Mouse (Mus musculus) heart, postnatal 36 days (tissue): ENCODE measurements around the gene Gcsh. TPM values are rescaled to one million over a fixed set of nuclear protein-coding genes. Genes with fewer than 3 reads are reported as not detected.

ENCODE experiments used
- DNase-seq, 2 experiments: peaks; one replicate each; pipeline ENCODE4 v3.0.0; 2021 to 2022
- intact Hi-C: fragments of 180-260 bp; cut with DNase I; formaldehyde crosslinking; loops from one replicate; pipeline ENCODE4 v1.15.1; 2025
- total RNA-seq, 2 experiments: library from RNA; stranded (reverse); gene quantifications; 2 replicates each; pipeline ENCODE4 v1.2.3; 2021

Gene Gcsh
- total RNA-seq, result 10 to 100 TPM; 48.8 to 52.0 TPM

DNA sequence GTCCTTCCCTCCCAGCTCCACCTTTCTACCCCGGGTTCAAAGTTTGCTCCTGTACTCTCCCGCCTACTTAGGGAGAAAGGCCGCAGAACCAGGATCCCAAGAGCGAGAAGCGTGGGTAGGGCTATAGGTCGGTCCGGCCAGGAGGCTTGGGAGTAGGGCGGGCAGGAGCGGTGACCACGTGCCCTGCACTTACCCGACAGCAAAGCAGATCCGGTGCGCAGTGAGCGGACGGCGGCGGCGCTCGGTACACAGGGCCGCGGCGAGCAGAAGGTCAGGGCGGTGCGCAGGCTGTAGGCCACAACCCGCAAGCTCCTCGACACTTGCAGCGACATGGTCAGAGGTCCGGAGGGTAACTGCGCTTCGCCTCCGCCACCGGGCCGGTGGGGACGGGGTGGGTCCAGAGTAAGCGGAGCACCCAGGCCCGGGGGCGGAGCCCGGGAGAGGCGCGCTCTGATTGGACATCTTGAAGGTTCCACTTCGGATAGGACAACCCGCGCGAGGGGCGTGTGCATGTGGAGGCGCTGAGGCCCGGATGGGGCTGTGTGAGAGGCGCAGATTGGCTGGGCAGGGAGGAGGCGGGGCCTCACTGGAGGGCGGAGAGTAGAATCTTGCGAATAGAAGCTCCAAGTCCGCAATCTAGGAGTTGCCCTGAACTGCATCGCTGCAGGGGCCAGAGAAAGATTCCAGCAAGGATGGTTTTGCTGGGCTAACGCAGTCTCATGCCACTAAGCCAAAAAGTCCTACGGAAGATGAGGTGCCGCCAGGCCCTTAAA, at the start of gene Gcsh:
TSS of gene Gcsh (minus strand) at position 443 of the 773 bp plus-strand sequence.
- intact Hi-C loops, result loop anchor here (5.0 kb wide), 1 partner anchor 164 kb away; the partner anchor contains the start of gene Gan
- peak; percentile 97 to 98 for DNase-seq

DNA sequence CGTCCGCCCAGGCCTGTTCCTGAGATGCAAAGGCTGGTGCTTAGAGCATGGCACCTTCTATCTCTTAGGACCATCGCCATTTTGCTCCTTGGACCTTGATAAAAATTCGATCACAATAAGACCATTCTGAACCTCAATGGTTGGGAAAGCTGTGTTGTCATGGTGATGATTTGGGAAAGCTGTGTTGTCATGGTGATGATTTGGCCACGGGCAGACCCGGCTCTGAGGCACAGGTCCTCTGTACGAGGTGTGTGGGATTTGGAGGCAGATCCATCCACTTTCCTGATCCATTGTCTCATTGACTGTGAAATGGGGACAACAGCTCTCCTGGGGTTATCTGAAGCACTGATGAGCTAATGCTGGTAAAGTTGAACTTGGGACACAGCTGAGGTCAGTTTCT, 46.5 kb upstream of the Gcsh start:
- intact Hi-C loops, result no loop called here
- no peak for DNase-seq

- intact Hi-C loops, result no loop called here
- no peak for DNase-seq
These were observed 44.1 kb upstream of the Gcsh start for GRCm38 (mm10) chr8:117037374-117037935.

DNA sequence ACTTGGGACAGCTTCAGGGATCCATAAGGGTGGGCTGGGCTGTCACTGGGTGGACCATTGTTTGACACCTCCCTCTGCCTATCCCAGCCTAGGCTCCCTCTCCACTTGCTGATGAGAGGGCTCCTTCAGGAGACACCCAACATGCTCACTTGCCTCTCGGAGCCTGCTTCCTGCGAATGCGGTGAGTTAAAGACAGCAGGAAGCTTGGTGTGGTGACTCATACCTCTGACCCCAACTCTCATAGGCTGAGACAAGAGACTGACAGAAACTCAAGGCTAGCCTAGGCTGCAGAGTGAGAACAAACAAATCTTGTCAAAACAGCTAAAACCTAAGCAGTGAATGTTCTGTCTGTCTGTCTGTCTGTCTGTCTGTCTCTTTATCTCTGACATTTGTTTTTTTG, 40.1 kb upstream of the Gcsh start:
- no peak for DNase-seq
- intact Hi-C loops, result no loop called here

DNA sequence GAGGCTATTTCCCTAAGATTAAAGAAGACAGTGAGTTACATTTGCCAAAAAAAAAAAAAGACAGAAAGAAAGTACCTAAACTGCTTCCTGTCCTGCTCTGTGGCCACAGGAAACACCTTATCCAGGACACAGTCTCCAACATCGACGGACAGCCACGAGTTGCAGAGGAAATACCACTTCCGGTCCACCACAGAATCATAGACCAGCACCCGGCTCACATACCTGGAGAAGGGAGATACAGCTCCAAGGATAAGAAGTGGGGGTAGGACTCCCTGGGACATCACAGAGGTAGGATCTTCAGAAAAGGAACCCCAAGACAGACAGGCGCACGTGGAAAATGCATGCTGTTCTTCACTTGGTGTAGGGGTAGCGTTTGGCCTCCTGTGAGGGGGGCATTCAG, 39.3 kb upstream of the Gcsh start:
- intact Hi-C loops, result no loop called here
- DNase-seq, result no peak

DNA sequence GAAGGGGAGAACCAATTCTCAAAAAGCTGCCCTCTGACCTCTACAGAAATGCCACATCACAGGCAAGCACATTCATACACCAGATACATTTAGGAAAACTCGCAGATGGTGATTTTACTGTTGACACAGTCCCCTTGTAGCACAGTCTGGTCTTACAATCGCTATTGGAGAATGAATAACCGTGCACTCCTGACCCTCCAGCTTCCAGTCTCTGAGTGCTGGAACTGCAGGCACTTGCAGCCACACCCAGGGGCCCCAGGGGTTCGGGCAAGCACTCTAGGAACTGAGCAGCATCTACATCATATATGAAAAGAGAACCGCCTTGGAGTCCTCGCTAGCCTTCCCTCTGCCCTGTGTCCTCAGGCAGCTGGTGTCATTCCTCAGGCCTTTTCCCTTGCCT, 38.1 kb upstream of the Gcsh start:
- DNase-seq, result no peak
- intact Hi-C loops, result no loop called here

- intact Hi-C loops, result no loop called here
- no peak for DNase-seq
These were observed 35.3 kb upstream of the Gcsh start for GRCm38 (mm10) chr8:117028686-117029085.

GRCm38 (mm10) chr8:117027601-117028000, 34.3 kb upstream of the Gcsh start:
- intact Hi-C loops, result no loop called here
- DNase-seq, result no peak

DNA sequence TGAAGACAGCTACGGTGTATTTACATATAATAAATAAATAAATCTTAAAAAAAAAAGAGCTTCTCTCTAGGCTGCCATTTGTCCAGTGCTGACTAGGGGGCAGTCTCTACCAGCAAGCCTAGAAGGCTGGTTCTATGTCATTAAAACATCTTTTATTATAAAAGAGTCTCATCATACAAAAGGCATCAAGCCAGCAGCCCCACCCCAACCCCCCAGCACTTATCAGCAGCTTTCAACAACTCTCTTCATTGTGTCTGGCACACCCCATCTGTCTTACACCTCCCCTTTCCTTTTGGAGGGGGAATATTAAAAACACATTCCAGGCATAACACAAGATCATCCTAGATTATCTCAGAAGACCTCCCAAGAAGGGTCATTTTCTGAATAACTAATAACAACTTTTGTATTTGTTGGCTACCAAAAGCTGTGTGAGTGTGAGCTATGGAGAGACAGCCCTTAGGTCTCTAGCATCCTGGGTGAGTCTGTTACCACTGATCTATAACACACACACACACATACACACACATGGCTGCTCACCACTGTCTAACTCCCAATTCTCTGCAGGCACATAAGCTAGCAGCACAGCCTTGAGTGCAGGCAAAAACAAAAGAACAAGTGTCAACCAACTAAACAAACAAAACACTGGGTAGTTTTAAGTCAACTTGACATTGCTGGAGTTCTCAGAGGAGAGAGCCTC, 29.1 kb upstream of the Gcsh start:
- DNase-seq, result no peak
- intact Hi-C loops, result no loop called here

- intact Hi-C loops, result no loop called here
These were observed 26.3 kb upstream of the Gcsh start for GRCm38 (mm10) chr8:117019323-117020275.

DNA sequence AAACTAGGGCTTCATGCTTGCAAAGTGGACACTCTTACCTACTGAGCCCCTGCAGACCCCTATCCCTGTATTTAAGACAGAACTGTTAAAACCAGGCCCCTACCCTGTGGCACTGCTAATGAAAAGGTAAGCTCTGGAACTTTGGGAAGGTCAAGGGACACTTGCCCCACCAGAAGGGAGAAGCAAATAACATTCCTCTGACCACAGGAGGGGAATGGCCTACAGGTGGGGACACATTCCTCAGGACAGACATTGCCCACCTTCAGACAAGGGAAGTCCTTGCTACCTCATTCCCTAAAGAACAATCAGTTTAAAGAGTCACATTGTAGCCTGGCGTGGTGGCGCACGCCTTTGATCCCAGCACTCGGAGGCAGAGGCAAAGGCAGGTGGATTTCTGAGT, 24.6 kb upstream of the Gcsh start:
- intact Hi-C loops, result no loop called here
- no peak for DNase-seq

More at GRCm38 (mm10) chr8:117019323-117020275, 26.3 kb upstream of the Gcsh start:
- DNase-seq, result no peak

GRCm38 (mm10) chr8:117017006-117017405, 23.7 kb upstream of the Gcsh start:
- intact Hi-C loops, result no loop called here

DNA sequence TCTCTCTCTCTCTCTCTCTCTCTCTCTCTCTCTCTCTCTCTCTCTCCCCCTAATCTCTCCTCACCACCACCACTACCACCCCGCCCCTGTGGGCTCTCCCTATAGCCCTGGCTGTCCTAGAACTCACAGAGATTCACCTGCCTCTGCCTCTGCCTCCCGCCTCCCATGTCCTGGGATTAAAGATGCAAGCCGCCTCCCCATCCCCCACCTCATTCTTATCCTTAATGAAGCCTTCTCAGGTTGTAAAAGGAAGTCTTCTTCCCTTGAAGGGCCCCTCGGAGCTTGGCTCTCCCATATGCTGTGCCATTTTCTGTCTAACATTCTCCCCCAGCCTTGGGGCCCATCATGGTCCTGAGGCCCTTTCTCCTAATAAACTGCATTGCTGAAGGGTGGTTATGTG, 22.3 kb upstream of the Gcsh start:
- intact Hi-C loops, result no loop called here
- no peak for DNase-seq

More at GRCm38 (mm10) chr8:117017006-117017405, 23.7 kb upstream of the Gcsh start:
- no peak for DNase-seq

GRCm38 (mm10) chr8:117011366-117011765, 18.0 kb upstream of the Gcsh start:
- no peak for DNase-seq
- intact Hi-C loops, result no loop called here

DNA sequence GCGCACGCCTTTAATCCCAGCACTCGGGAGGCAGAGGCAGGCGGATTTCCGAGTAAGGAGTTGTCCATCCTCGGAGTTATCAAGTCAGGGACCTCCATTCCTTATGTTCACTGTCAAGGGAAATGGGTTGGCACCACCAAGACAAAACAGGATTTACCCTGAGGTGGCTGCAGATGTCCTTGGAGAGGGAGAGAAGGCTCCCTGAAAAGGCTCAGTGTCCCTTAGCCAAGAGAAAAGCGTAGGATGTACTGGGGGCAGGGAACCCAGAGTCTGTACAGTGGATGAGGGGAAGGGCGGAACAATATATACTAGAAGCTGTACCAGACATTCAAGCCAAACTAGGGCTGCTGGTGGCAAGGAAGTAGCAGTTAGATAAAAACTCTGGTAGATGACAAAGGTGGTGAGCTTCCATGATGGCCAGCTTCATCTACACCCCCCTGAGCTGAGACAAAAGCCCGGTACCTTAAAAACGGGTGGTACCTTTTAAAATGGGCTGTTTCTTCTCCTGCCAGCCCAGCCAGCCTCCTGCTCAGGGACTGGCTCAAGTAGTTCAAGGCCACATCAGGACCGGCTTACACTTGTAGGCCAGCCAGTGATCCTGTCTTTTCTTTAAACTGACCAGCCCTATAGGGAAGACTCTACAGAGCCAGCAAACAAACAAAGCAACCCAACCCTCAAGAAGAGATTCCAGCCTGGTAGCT, 829 bp upstream of the Gcsh start:
- intact Hi-C loops, result loop anchor here (5.0 kb wide), 1 partner anchor 163 kb away; the partner anchor contains the start of gene Gan

GRCm38 (mm10) chr8:116992176-116992971, 963 bp downstream of the Gcsh start:
- no peak for DNase-seq
- intact Hi-C loops, result loop anchor here (5.0 kb wide), 1 partner anchor 165 kb away; the partner anchor contains the start of gene Gan

More for the DNA sequence above, 829 bp upstream of the Gcsh start:
- no peak for DNase-seq

- intact Hi-C loops, result loop anchor here (5.0 kb wide), 1 partner anchor 166 kb away; the partner anchor contains the start of gene Gan
These were observed 2.1 kb downstream of the Gcsh start for GRCm38 (mm10) chr8:116991241-116991640.

DNA sequence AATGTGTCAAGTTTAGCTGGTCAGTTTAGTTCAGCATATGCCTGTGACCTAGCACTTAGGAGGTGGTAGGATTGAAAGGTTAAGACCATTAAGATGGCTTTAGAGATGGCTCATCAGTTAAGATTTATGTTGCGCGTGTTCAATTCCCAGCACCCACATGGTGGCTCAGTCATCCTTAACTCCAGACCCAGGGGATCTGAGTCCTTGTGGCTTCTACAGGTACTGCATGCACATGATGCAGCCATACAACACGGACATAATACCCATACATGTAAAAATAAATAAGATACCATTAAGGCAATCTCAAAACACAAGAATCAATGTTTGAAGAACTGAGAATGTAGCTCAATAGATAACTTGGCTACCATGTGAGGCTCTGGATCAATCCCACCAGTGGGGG, 3.5 kb downstream of the Gcsh start:
- DNase-seq, result no peak
- intact Hi-C loops, result loop anchor here (5.0 kb wide), 1 partner anchor 167 kb away; the partner anchor contains the start of gene Gan

More at GRCm38 (mm10) chr8:116991241-116991640, 2.1 kb downstream of the Gcsh start:
- no peak for DNase-seq
